Mouse (Mus musculus) myocyte (in vitro differentiated cells): ENCODE results near the gene Dnajc16. TPM values are rescaled to one million over a fixed set of nuclear protein-coding genes. Genes with fewer than 3 reads are reported as not detected.

Experiments
- H3K27me3 ChIP-seq: one replicate; pipeline ENCODE4 v1.6.1; 2011; ENCODE audit not compliant: control insufficient read depth, insufficient read depth, insufficient read length
- H3K36me3 ChIP-seq: one replicate; pipeline ENCODE4 v1.6.1; 2011; ENCODE audit not compliant: control insufficient read depth, insufficient read depth
- H3K4me2 ChIP-seq: one replicate; pipeline ENCODE4 v1.6.1; 2011; ENCODE audit warnings: low read depth, control low read depth
- H3K4me3 ChIP-seq: one replicate; pipeline ENCODE4 v1.5.1; 2011; ENCODE audit warnings: mild to moderate bottlenecking, control low read depth, moderate library complexity
- H3K79me2 ChIP-seq: one replicate; pipeline ENCODE4 v1.6.1; 2011; ENCODE audit not compliant: control insufficient read depth, insufficient read depth
- H3ac ChIP-seq: one replicate; pipeline ENCODE4 v1.6.1; 2011; ENCODE audit not compliant: control insufficient read depth, insufficient read length
- CEBPB ChIP-seq: IDR thresholded peaks from 2 replicates; pipeline ENCODE4 v1.6.1; 2011; ENCODE audit warnings: mild to moderate bottlenecking, moderate library complexity; ENCODE audit not compliant: poor library complexity, insufficient read depth, severe bottlenecking
- E2F4 ChIP-seq: IDR thresholded peaks from one replicate; pipeline ENCODE4 v1.6.1; 2011; ENCODE audit warnings: mild to moderate bottlenecking, control low read depth, moderate library complexity; ENCODE audit not compliant: insufficient read depth
- MAX ChIP-seq: IDR thresholded peaks from one replicate; pipeline ENCODE4 v1.6.1; 2011; ENCODE audit warnings: low read depth, mild to moderate bottlenecking, control low read depth
- MYOD1 ChIP-seq, 3 experiments: IDR thresholded peaks; one replicate each; pipeline ENCODE4 v1.6.1; 2011; ENCODE audit warnings: control low read depth in 2 of 3, low read depth in 2 of 3, mild to moderate bottlenecking in 2 of 3, moderate library complexity in 1 of 3; ENCODE audit not compliant: insufficient read length in 2 of 3, control insufficient read depth in 1 of 3
- MYOG ChIP-seq, 3 experiments: IDR thresholded peaks; one replicate each; pipeline ENCODE4 v1.6.1; 2011; ENCODE audit warnings: control low read depth in 2 of 3, low read depth in 2 of 3, mild to moderate bottlenecking in 2 of 3; ENCODE audit not compliant: insufficient read length in 2 of 3, control insufficient read depth in 1 of 3, insufficient read depth in 1 of 3
- POLR2A ChIP-seq: IDR thresholded peaks from one replicate; pipeline ENCODE4 v1.6.1; 2011; ENCODE audit warnings: low read depth, mild to moderate bottlenecking, control low read depth, moderate library complexity; ENCODE audit not compliant: insufficient read length
- POLR2AphosphoS2 ChIP-seq: IDR thresholded peaks from one replicate; pipeline ENCODE4 v1.6.1; 2011; ENCODE audit warnings: low read depth, control low read depth; ENCODE audit not compliant: insufficient read length
- REST ChIP-seq: IDR thresholded peaks from one replicate; pipeline ENCODE4 v1.6.1; 2011; ENCODE audit warnings: mild to moderate bottlenecking, control low read depth, moderate library complexity; ENCODE audit not compliant: insufficient read depth, insufficient read length
- SRF ChIP-seq: IDR thresholded peaks from one replicate; pipeline ENCODE4 v1.6.1; 2011; ENCODE audit warnings: low read depth; ENCODE audit not compliant: control insufficient read depth, insufficient read length
- TCF12 ChIP-seq: IDR thresholded peaks from one replicate; pipeline ENCODE4 v1.6.1; 2011; ENCODE audit warnings: mild to moderate bottlenecking, control low read depth; ENCODE audit not compliant: poor library complexity, insufficient read depth, severe bottlenecking
- TCF3 ChIP-seq: IDR thresholded peaks from one replicate; pipeline ENCODE4 v1.6.1; 2011; ENCODE audit warnings: low read depth, control low read depth; ENCODE audit not compliant: insufficient read length
- USF1 ChIP-seq: IDR thresholded peaks from one replicate; pipeline ENCODE4 v1.6.1; 2011; ENCODE audit warnings: low read depth, mild to moderate bottlenecking, control low read depth, moderate library complexity
- polyA plus RNA-seq: library from polyadenylated mRNA; unstranded; fragments of >200 nt; fragmentation: generic; extraction: Trizol; gene quantifications from one replicate; pipeline ENCODE4 v1.2.1, GENCODE M21; 2012; ENCODE audit warnings: missing spikeins

The Dnajc16 gene
- polyA plus RNA-seq, 1 experiment, result 9.5 TPM

DNA sequence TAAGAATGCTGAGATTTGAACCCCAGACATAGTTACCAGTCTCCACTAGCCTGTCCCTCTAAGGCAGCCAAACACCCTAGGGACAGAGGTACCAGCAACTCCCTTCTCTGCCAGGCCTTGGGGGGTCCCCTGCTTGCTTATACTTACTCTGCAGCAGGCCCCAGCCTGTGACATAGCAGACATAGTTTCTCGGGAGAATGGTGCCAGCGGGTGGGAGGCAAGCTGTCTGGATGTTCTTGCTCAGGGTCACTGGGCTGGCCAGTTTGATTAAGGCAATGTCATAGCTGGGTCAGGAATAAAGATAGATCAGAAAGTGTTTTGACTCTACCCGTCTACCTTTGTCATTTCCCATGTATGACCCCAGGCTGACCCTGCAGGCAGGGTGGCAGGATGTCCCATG lies 30.4 kb upstream of the Dnajc16 start:
- no peak overlapping the region for H3K4me3 ChIP-seq
- H3K27me3 ChIP-seq, result peaks cover 5% of the 10 kb centered on the region
- no peaks in the 10 kb centered on the region for H3K79me2 ChIP-seq
- no peaks in the 10 kb centered on the region for H3K36me3 ChIP-seq
- H3ac ChIP-seq, result no peak overlapping the region
- TF ChIP-seq CEBPB, result no peak
- TF ChIP-seq MYOG (IDR thresholded peaks at IDR 0.05; ENCODE audit: control insufficient read depth in 1 of 3, insufficient read depth in 1 of 3, insufficient read length in 2 of 3, low read depth in 2 of 3), result no peak
- no peak for TF ChIP-seq TCF12
- TF ChIP-seq POLR2A, result no peak
- no peak overlapping the region for H3K4me2 ChIP-seq

DNA sequence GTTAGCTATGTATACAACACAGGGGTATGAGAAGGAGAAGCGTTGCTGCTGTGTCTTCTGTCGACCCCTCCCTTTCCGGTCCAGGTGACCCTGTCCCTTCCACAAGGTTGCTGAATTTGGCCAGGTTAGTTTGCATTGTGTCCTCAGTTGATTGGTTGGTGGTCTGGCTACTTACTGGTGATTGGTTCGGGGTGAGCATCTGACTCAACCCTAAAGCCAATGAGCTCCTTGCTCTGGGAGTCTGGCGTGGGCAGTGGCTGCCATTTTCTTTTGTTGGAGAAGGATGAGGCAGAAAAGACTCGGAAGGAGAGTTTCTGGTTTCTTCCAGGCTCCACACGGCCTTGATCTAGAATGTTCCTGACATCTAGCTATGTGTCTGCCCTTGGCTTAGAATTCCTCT lies 28.6 kb upstream of the Dnajc16 start:
- TF ChIP-seq REST (no peak), POLR2A (no peak), SRF (no peak), TCF12 (no peak), TCF3 (no peak), USF1 (no peak), E2F4 (no peak), MYOD1 (IDR thresholded peaks at IDR 0.05; ENCODE audit: control insufficient read depth in 1 of 3, insufficient read length in 2 of 3, low read depth in 2 of 3) (no peak), POLR2AphosphoS2 (no peak), CEBPB (no peak), MAX (no peak), MYOG (IDR thresholded peaks at IDR 0.05; ENCODE audit: control insufficient read depth in 1 of 3, insufficient read depth in 1 of 3, insufficient read length in 2 of 3, low read depth in 2 of 3) (no peak)
- H3K4me2 ChIP-seq, result no peak overlapping the region
- no peaks in the 10 kb centered on the region for H3K27me3 ChIP-seq
- no peak overlapping the region for H3K4me3 ChIP-seq
- H3K79me2 ChIP-seq, result no peaks in the 10 kb centered on the region
- H3K36me3 ChIP-seq, result no peaks in the 10 kb centered on the region
- no peak overlapping the region for H3ac ChIP-seq

DNA sequence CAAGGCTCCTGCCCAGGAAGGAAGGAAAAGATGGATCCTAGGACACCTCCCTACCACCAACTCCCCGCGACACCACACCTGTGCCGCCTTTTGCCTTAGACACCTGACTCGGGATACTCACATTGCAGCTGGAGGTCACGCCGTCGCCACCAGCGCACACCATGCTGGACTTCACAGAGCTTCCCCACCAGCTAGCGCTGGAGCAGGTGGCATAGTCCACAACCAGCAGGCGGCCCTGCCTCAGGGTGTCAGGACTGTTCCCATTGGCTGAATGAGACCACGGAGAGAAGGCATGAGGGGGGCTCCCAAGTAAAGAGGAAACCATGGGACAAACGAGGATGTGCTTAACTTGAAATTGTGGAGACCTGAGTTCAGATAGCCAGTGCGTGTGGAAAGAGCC lies 28.1 kb upstream of the Dnajc16 start:
- no peak overlapping the region for H3K4me3 ChIP-seq
- H3K27me3 ChIP-seq, result no peaks in the 10 kb centered on the region
- TF ChIP-seq E2F4 (no peak), SRF (no peak), MYOD1 (IDR thresholded peaks at IDR 0.05; ENCODE audit: control insufficient read depth in 1 of 3, insufficient read length in 2 of 3, low read depth in 2 of 3) (no peak), TCF12 (no peak), CEBPB (no peak), MAX (no peak), REST (no peak), TCF3 (no peak), MYOG (IDR thresholded peaks at IDR 0.05; ENCODE audit: control insufficient read depth in 1 of 3, insufficient read depth in 1 of 3, insufficient read length in 2 of 3, low read depth in 2 of 3) (no peak), USF1 (no peak), POLR2AphosphoS2 (no peak), POLR2A (no peak)
- no peak overlapping the region for H3K4me2 ChIP-seq
- H3K79me2 ChIP-seq, result no peaks in the 10 kb centered on the region
- H3ac ChIP-seq, result no peak overlapping the region
- no peaks in the 10 kb centered on the region for H3K36me3 ChIP-seq

DNA sequence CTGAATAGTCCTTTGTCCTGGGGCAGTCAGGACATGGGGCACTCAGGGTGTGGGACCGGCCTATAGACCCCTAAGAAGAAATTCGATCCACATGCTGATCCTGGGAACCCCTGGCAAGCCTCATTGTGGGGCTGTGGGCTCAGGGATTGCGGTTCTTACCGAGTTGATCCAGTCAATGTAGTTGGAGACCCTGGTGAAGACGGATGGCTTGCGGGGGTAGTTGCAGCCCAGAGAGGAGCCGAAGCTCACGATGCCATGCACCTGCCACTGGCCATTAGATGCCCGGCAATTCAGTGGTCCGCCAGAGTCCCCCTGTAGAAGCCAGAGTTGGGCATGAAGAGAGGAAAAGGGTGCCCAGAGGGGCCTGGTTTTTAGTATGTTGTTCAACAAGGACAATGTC lies 27.0 kb upstream of the Dnajc16 start:
- Histone ChIP-seq H3K4me2 (no peak overlapping the region), H3ac (no peak overlapping the region), H3K79me2 (no peaks in the 10 kb centered on the region), H3K27me3 (no peaks in the 10 kb centered on the region), H3K4me3 (no peak overlapping the region), H3K36me3 (no peaks in the 10 kb centered on the region)
- TF ChIP-seq CEBPB (no peak), POLR2AphosphoS2 (no peak), MYOG (IDR thresholded peaks at IDR 0.05; ENCODE audit: control insufficient read depth in 1 of 3, insufficient read depth in 1 of 3, insufficient read length in 2 of 3, low read depth in 2 of 3) (no peak), TCF3 (no peak), TCF12 (no peak), MYOD1 (IDR thresholded peaks at IDR 0.05; ENCODE audit: control insufficient read depth in 1 of 3, insufficient read length in 2 of 3, low read depth in 2 of 3) (no peak), USF1 (no peak), E2F4 (no peak), POLR2A (no peak), REST (no peak), MAX (no peak), SRF (no peak)
